Mouse (Mus musculus): ENCODE measurements around the gene Hesx1. TPM values are rescaled to one million over a fixed set of nuclear protein-coding genes. Genes with fewer than 3 reads are reported as not detected.
A peak's percentile ranks its signal among the peaks of the same experiment; 100 is the strongest.
"Not testable (repeated sequence)": the region's sequence is repeated elsewhere in the genome, so short reads cannot be mapped to it uniquely, and the experiment has no call there.

Hesx1 gene
- 0.80 and 1.3 TPM in 2 replicates for polyA plus RNA-seq (2016; fragmentation: Nextera tagmentation; extraction: Ambion mirVana)

- H3K4me3 ChIP-seq, result peak within 1 kb of the TSS; percentile 42
- H3K9me3 ChIP-seq, result no peaks in the 10 kb centered on the region
- DNase-seq (ENCODE audit: extremely low spot score, low spot score), result peak; percentile 61
- peaks cover 53% of the 10 kb centered on the region for H3K27me3 ChIP-seq (ENCODE audit: poor library complexity, severe bottlenecking)
- peaks cover 17% of the 10 kb centered on the region for H3K4me1 ChIP-seq
- no peaks in the 10 kb centered on the region for H3K36me3 ChIP-seq (replicated peaks)
- 13% methylated on average over 16 of the region's 16 CpGs for WGBS
- peak within 1 kb of the TSS; percentile 77 for H3K27ac ChIP-seq
These were observed at the start of gene Hesx1 for GRCm38 (mm10) chr14:26994211-26994741. Hesx1 (plus strand) TSS chr14:26994416.

- not testable (repeated sequence) for H3K27me3 ChIP-seq (ENCODE audit: poor library complexity, severe bottlenecking); H3K4me3 ChIP-seq; H3K27ac ChIP-seq; DNase-seq (ENCODE audit: extremely low spot score, low spot score); H3K4me1 ChIP-seq; H3K9me3 ChIP-seq
- H3K36me3 ChIP-seq (replicated peaks), result peaks cover 53% of the 10 kb centered on the region
- WGBS, result 85% methylated on average over 2 of the region's 2 CpGs
These were observed 38.1 kb upstream of the Hesx1 start for GRCm38 (mm10) chr14:26956139-26956538.

GRCm38 (mm10) chr14:26960518-26960917 is 33.7 kb upstream of the Hesx1 start:
- Histone ChIP-seq H3K27ac (no peak overlapping the region), H3K36me3 (replicated peaks) (peaks cover 53% of the 10 kb centered on the region), H3K4me1 (no peaks in the 10 kb centered on the region), H3K9me3 (no peaks in the 10 kb centered on the region), H3K4me3 (no peak overlapping the region), H3K27me3 (ENCODE audit: poor library complexity, severe bottlenecking) (no peaks in the 10 kb centered on the region)
- DNase-seq (ENCODE audit: extremely low spot score, low spot score), result no peak
- 89% methylated on average over 1 of the region's 1 CpGs for WGBS

- DNase-seq (ENCODE audit: extremely low spot score, low spot score), result no peak
- Histone ChIP-seq H3K27me3 (ENCODE audit: poor library complexity, severe bottlenecking) (peaks cover 14% of the 10 kb centered on the region), H3K4me1 (peaks cover 23% of the 10 kb centered on the region), H3K9me3 (no peaks in the 10 kb centered on the region), H3K36me3 (replicated peaks) (peaks cover 10% of the 10 kb centered on the region), H3K4me3 (peak overlapping the region; percentile 91), H3K27ac (no peak overlapping the region)
- WGBS, result 85% methylated on average over 3 of the region's 3 CpGs
These were observed 25.1 kb upstream of the Hesx1 start for GRCm38 (mm10) chr14:26969164-26969563.

- WGBS, result under 1% methylated on average over 62 of the region's 62 CpGs
- H3K27ac ChIP-seq, result peak overlapping the region; percentile 94
- peaks cover 14% of the 10 kb centered on the region for H3K27me3 ChIP-seq (ENCODE audit: poor library complexity, severe bottlenecking)
- H3K9me3 ChIP-seq, result no peaks in the 10 kb centered on the region
- peak overlapping the region; percentile 91 for H3K4me3 ChIP-seq
- H3K36me3 ChIP-seq (replicated peaks), result peaks cover 3% of the 10 kb centered on the region
- DNase-seq (ENCODE audit: extremely low spot score, low spot score), result peak; percentile 70
- peaks cover 23% of the 10 kb centered on the region for H3K4me1 ChIP-seq
These were observed 24.3 kb upstream of the Hesx1 start for GRCm38 (mm10) chr14:26969856-26970407.

- DNase-seq (ENCODE audit: extremely low spot score, low spot score), result peak; percentile 96
- Histone ChIP-seq H3K9me3 (no peaks in the 10 kb centered on the region), H3K27ac (peak overlapping the region; percentile 94), H3K4me1 (peaks cover 23% of the 10 kb centered on the region), H3K4me3 (peak overlapping the region; percentile 91), H3K27me3 (ENCODE audit: poor library complexity, severe bottlenecking) (peaks cover 17% of the 10 kb centered on the region), H3K36me3 (replicated peaks) (no peaks in the 10 kb centered on the region)
- WGBS, result under 1% methylated on average over 53 of the region's 53 CpGs
These were observed 23.7 kb upstream of the Hesx1 start for GRCm38 (mm10) chr14:26970439-26970932.

GRCm38 (mm10) chr14:26971106-26971789 is 23.0 kb upstream of the Hesx1 start, which contains the start of gene Appl1:
Appl1 (minus strand) TSS chr14:26971232.
- Histone ChIP-seq H3K4me1 (peaks cover 23% of the 10 kb centered on the region), H3K4me3 (peak within 1 kb of the TSS; percentile 91), H3K27me3 (ENCODE audit: poor library complexity, severe bottlenecking) (peaks cover 21% of the 10 kb centered on the region), H3K36me3 (replicated peaks) (no peaks in the 10 kb centered on the region), H3K27ac (peak within 1 kb of the TSS; percentile 94), H3K9me3 (no peaks in the 10 kb centered on the region)
- 52% methylated on average over 10 of the region's 10 CpGs for WGBS
- DNase-seq (ENCODE audit: extremely low spot score, low spot score), result no peak

- H3K4me1 ChIP-seq, result peaks cover 33% of the 10 kb centered on the region
- DNase-seq (ENCODE audit: extremely low spot score, low spot score), result no peak
- H3K36me3 ChIP-seq (replicated peaks), result no peaks in the 10 kb centered on the region
- H3K27me3 ChIP-seq (ENCODE audit: poor library complexity, severe bottlenecking), result peaks cover 30% of the 10 kb centered on the region
- no peaks in the 10 kb centered on the region for H3K9me3 ChIP-seq
- 85% methylated on average over 2 of the region's 2 CpGs for WGBS
- no peak overlapping the region for H3K27ac ChIP-seq
- no peak overlapping the region for H3K4me3 ChIP-seq
These were observed 21.1 kb upstream of the Hesx1 start for GRCm38 (mm10) chr14:26973089-26973488.

- Histone ChIP-seq H3K4me1 (peaks cover 18% of the 10 kb centered on the region), H3K27me3 (ENCODE audit: poor library complexity, severe bottlenecking) (peaks cover 30% of the 10 kb centered on the region), H3K27ac (no peak overlapping the region), H3K4me3 (no peak overlapping the region), H3K9me3 (peaks cover 3% of the 10 kb centered on the region; the same call in 1 of the 2 replicates), H3K36me3 (replicated peaks) (no peaks in the 10 kb centered on the region)
- no peak for DNase-seq (ENCODE audit: extremely low spot score, low spot score)
- 94% methylated on average over 3 of the region's 3 CpGs for WGBS
These were observed 18.7 kb upstream of the Hesx1 start for GRCm38 (mm10) chr14:26975490-26975889.

- peaks cover 28% of the 10 kb centered on the region for H3K27me3 ChIP-seq (ENCODE audit: poor library complexity, severe bottlenecking)
- no peak overlapping the region for H3K4me3 ChIP-seq
- DNase-seq (ENCODE audit: extremely low spot score, low spot score), result no peak
- H3K27ac ChIP-seq, result no peak overlapping the region
- WGBS, result 85% methylated on average over 7 of the region's 7 CpGs
- H3K36me3 ChIP-seq (replicated peaks), result no peaks in the 10 kb centered on the region
- H3K4me1 ChIP-seq, result peaks cover 14% of the 10 kb centered on the region
- H3K9me3 ChIP-seq, result peaks cover 10% of the 10 kb centered on the region
These were observed 18.0 kb upstream of the Hesx1 start for GRCm38 (mm10) chr14:26976212-26976611.

- peaks cover 14% of the 10 kb centered on the region for H3K4me1 ChIP-seq
These were observed 16.7 kb upstream of the Hesx1 start for GRCm38 (mm10) chr14:26977500-26977899.

GRCm38 (mm10) chr14:26979808-26980207 is 14.4 kb upstream of the Hesx1 start:
- WGBS, result 87% methylated on average over 3 of the region's 3 CpGs
- H3K4me1 ChIP-seq, result peaks cover 14% of the 10 kb centered on the region
- no peak overlapping the region for H3K4me3 ChIP-seq
- DNase-seq (ENCODE audit: extremely low spot score, low spot score), result no peak
- H3K27me3 ChIP-seq (ENCODE audit: poor library complexity, severe bottlenecking), result peaks cover 15% of the 10 kb centered on the region
- no peak overlapping the region for H3K27ac ChIP-seq
- H3K9me3 ChIP-seq, result peaks cover 12% of the 10 kb centered on the region
- H3K36me3 ChIP-seq (replicated peaks), result no peaks in the 10 kb centered on the region

More at GRCm38 (mm10) chr14:26977500-26977899, 16.7 kb upstream of the Hesx1 start:
- WGBS, result 51% methylated on average over 2 of the region's 2 CpGs
- Histone ChIP-seq H3K27me3 (ENCODE audit: poor library complexity, severe bottlenecking) (peaks cover 17% of the 10 kb centered on the region), H3K27ac (no peak overlapping the region), H3K36me3 (replicated peaks) (no peaks in the 10 kb centered on the region), H3K4me3 (no peak overlapping the region), H3K9me3 (peaks cover 12% of the 10 kb centered on the region)
- DNase-seq (ENCODE audit: extremely low spot score, low spot score), result no peak

GRCm38 (mm10) chr14:26981021-26981420 is 13.2 kb upstream of the Hesx1 start:
- H3K27me3 ChIP-seq (ENCODE audit: poor library complexity, severe bottlenecking), result peaks cover 11% of the 10 kb centered on the region
- H3K9me3 ChIP-seq, result peaks cover 12% of the 10 kb centered on the region
- H3K27ac ChIP-seq, result no peak overlapping the region
- peaks cover 14% of the 10 kb centered on the region for H3K4me1 ChIP-seq
- DNase-seq (ENCODE audit: extremely low spot score, low spot score), result no peak
- no peak overlapping the region for H3K4me3 ChIP-seq
- 97% methylated on average over 8 of the region's 8 CpGs for WGBS
- no peaks in the 10 kb centered on the region for H3K36me3 ChIP-seq (replicated peaks)
